Mouse (Mus musculus) stomach, postnatal 0 days (tissue): ENCODE measurements around the gene Cacna1h.

Source experiments
- CTCF ChIP-seq: IDR thresholded peaks from 2 replicates; pipeline ENCODE4 v1.5.1; 2016; ENCODE audit warnings: antibody characterized with exemption, low read depth, mild to moderate bottlenecking, moderate library complexity
- EP300 ChIP-seq: optimal IDR thresholded peaks from 2 replicates; pipeline ENCODE3; 2016; ENCODE audit warnings: antibody characterized with exemption

- TF ChIP-seq CTCF (no peak), EP300 (no peak)
Observed at GRCm38 (mm10) chr17:25450329-25450728, 16.7 kb upstream of the Cacna1h start.
